Mouse (Mus musculus) intestine, postnatal 0 days (tissue): ENCODE results near the gene Zzef1. TPM values are rescaled to one million over a fixed set of nuclear protein-coding genes. Genes with fewer than 3 reads are reported as not detected.

Experiments
- ATAC-seq: fragments of 200-750 bp; cut with Nextera tagmentation; 2 replicates; pipeline ENCODE4 v1.8.0; 2017; ENCODE audit warnings: mild to moderate bottlenecking, moderate TSS enrichment, moderate library complexity
- H3K27ac ChIP-seq: fragments of 300-500 bp; sonication (generic); 2 replicates; pipeline ENCODE4 v1.5.1; 2014; ENCODE audit warnings: mild to moderate bottlenecking, low read depth, low read length, moderate library complexity
- H3K27me3 ChIP-seq: fragments of 300-500 bp; sonication (generic); replicated peaks from 2 replicates; pipeline ENCODE4 v1.6.1; 2014; ENCODE audit warnings: low read length, mixed read lengths; ENCODE audit not compliant: control insufficient read depth, insufficient read depth
- H3K36me3 ChIP-seq: fragments of 300-500 bp; sonication (generic); 2 replicates; pipeline ENCODE4 v1.6.1; 2014; ENCODE audit warnings: mild to moderate bottlenecking, moderate library complexity; ENCODE audit not compliant: control insufficient read depth, insufficient read depth
- H3K4me1 ChIP-seq: fragments of 300-500 bp; sonication (generic); replicated peaks from 2 replicates; pipeline ENCODE4 v1.6.1; 2014; ENCODE audit warnings: antibody characterized with exemption, low read length, mixed read lengths; ENCODE audit not compliant: control insufficient read depth, insufficient read depth
- H3K4me2 ChIP-seq: fragments of 300-500 bp; sonication (generic); replicated peaks from 2 replicates; pipeline ENCODE4 v1.6.1; 2014; ENCODE audit warnings: low read depth, mild to moderate bottlenecking, moderate library complexity
- H3K4me3 ChIP-seq: fragments of 300-500 bp; sonication (generic); 2 replicates; pipeline ENCODE4 v1.5.1; 2014; ENCODE audit warnings: low read depth, low read length
- H3K9ac ChIP-seq: fragments of 300-500 bp; sonication (generic); 2 replicates; pipeline ENCODE4 v1.6.1; 2014; ENCODE audit warnings: mild to moderate bottlenecking, low read depth, low read length
- H3K9me3 ChIP-seq: fragments of 300-500 bp; sonication (generic); 2 replicates; pipeline ENCODE4 v1.6.1; 2016; ENCODE audit warnings: mixed run types; ENCODE audit not compliant: control insufficient read depth
- CTCF ChIP-seq: sonication (generic); IDR thresholded peaks from 2 replicates; pipeline ENCODE4 v1.5.1; 2016; ENCODE audit warnings: low read depth, mild to moderate bottlenecking, control low read depth, antibody characterized with exemption, moderate library complexity
- WGBS: fragments of 180-500 bp; shearing (Covaris S2); extraction: QIAGEN DNeasy Blood & Tissue Kit; methylation state at CpG from one replicate; pipeline ENCODE4 v1.1.7; 2014; 5-methylcytosine and 5-hydroxymethylcytosine counted together
- polyA plus RNA-seq: library from polyadenylated mRNA; unstranded; fragments of >200 nt; fragmentation: Nextera tagmentation; extraction: Ambion mirVana; gene quantifications from 2 replicates; pipeline ENCODE4 v1.2.1, GENCODE M21; 2015

The Zzef1 gene
- polyA plus RNA-seq, 1 experiment from 2014 or later: 13.9 TPM

DNA sequence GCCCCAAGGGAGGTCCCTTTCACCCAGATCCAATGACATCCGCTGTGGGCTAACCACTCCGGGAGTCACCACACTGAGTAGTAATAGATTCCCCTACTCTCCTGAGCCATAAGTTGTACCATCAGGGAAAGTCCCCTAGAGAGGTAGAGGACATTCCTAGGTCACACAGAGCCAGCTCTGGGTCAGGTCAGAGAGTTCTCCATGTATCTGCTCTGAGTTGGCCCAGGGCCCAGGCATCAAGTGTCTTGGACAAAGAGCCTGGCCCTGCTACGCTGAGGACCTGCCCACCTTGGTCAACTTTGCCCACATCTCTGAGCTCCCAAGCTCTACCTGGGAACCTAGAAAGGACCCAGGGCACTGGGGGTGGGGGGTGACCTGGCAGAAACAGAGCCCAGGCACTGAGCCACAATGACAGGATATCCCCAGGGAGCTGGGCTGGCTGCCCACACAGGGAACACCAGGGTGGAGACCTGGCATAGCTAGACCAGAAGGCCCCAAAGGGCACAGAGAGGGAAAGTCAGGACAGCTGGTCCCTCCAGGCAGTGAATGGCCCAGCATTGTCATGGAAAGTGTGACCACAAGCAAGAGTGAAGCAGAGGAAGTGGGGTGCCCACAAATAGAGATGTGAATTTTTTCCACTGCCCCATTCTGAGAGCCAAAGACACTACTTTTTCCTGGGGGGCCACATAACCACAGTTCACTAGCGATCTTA is 157.6 kb downstream of the Zzef1 start:
- 0 out of 2 replicates have a peak, but pooled peaks cover 3% of the 10 kb centered on the region for H3K4me1 ChIP-seq
- 90% methylated on average over 4 of the region's 4 CpGs for WGBS
- H3K27ac ChIP-seq: no peak overlapping the region
- H3K9me3 ChIP-seq: no peaks in the 10 kb centered on the region
- H3K4me3 ChIP-seq: no peak overlapping the region
- H3K9ac ChIP-seq: no peak overlapping the region
- no peak for ATAC-seq
- no peaks in the 10 kb centered on the region for H3K36me3 ChIP-seq
- no peak for TF ChIP-seq CTCF
- H3K4me2 ChIP-seq: no peak overlapping the region
- no peaks in the 10 kb centered on the region for H3K27me3 ChIP-seq

DNA sequence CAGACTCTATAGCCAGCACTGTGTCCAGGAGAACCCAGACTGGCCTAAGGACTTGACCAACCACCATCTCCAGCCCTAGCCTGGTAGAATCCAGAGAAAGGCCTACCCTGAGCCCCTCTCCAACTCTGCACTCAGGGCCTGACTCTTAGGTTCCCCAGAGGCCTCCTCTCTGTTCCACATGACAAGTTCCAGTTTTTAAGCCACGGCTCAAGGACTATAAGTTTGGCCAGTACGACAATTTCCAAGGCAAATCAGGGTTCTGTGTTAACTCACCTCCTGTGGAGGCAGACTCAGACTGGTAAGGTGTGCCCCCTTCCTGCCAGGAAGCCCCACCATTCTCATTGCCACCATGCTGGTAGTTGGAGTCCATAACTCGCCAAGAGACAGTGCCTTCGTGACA is 158.2 kb downstream of the Zzef1 start:
- TF ChIP-seq CTCF: no peak
- Histone ChIP-seq H3K9ac (no peak overlapping the region), H3K4me3 (no peak overlapping the region), H3K4me2 (no peak overlapping the region), H3K4me1 (0 out of 2 replicates have a peak, but pooled peaks cover 3% of the 10 kb centered on the region), H3K36me3 (no peaks in the 10 kb centered on the region), H3K9me3 (no peaks in the 10 kb centered on the region), H3K27ac (no peak overlapping the region), H3K27me3 (no peaks in the 10 kb centered on the region)
- ATAC-seq: no peak
- 89% methylated on average over 4 of the region's 4 CpGs for WGBS

DNA sequence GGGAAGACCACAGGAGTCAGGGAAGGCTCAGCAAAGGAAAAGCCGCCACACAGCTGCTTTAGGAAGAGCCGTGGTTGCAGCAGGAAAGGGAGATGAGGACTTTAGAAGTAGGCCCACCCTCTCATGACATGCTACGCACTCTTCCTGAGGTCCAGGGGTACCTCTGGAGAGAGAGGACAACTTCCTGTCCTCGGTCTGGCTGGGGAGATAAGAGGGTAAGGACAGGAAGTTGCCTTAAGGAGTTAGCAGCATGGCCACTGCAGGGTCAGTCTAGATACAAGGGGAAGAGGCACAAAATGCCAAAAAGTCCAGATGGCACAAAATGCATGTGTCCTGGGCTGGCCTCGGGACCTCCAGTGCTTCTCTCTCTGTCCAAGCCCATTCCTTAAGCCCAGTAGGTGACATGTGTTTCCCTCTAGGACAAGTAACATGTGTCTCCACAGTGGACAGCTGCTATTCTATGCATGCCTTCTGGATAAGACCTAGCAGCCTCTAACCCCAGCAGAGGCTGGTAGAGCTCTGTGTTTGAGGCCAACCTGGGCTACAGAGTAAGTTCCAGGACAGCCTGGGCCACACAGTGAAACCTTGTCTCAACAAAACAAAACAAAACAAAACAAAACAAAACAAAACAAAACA is 159.4 kb downstream of the Zzef1 start:
- whole genome bisulfite sequencing: 67% methylated on average over 5 of the region's 5 CpGs
- Histone ChIP-seq H3K27me3 (no peaks in the 10 kb centered on the region), H3K4me1 (0 out of 2 replicates have a peak, but pooled peaks cover 3% of the 10 kb centered on the region), H3K9me3 (no peaks in the 10 kb centered on the region), H3K9ac (no peak overlapping the region), H3K27ac (no peak overlapping the region; the same call in 1 of the 2 replicates), H3K4me3 (no peak overlapping the region), H3K36me3 (no peaks in the 10 kb centered on the region), H3K4me2 (no peak overlapping the region)
- TF ChIP-seq CTCF: no peak
- ATAC-seq: no peak

DNA sequence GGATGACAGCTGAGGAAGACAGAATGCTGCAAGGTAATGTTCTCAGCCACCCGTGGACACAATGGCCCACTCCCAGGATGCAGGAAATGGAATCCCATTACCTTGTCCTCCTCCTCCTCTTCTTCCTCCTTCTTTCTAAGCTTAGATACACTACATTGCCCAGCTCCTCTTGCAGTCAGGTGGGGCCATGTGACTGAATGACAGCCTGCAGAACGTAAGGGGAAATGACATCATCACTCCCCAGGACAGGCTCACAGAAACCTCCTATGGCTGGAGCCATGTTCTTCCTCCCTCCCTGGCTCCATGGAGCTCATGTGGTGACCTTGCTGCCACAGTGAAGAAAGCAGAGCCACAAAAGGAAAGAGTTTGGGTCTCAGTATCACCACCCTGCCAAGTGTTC is 161.3 kb downstream of the Zzef1 start:
- H3K4me2 ChIP-seq: no peak overlapping the region
- peaks cover 11% of the 10 kb centered on the region for H3K4me1 ChIP-seq
- no peak for ATAC-seq
- H3K4me3 ChIP-seq: no peak overlapping the region
- H3K27ac ChIP-seq: no peak overlapping the region
- no peaks in the 10 kb centered on the region for H3K9me3 ChIP-seq
- WGBS: 50% methylated on average over 2 of the region's 2 CpGs
- no peak overlapping the region for H3K9ac ChIP-seq
- no peaks in the 10 kb centered on the region for H3K36me3 ChIP-seq
- H3K27me3 ChIP-seq: 0 out of 2 replicates have a peak, but pooled peaks cover 4% of the 10 kb centered on the region
- TF ChIP-seq CTCF: no peak

DNA sequence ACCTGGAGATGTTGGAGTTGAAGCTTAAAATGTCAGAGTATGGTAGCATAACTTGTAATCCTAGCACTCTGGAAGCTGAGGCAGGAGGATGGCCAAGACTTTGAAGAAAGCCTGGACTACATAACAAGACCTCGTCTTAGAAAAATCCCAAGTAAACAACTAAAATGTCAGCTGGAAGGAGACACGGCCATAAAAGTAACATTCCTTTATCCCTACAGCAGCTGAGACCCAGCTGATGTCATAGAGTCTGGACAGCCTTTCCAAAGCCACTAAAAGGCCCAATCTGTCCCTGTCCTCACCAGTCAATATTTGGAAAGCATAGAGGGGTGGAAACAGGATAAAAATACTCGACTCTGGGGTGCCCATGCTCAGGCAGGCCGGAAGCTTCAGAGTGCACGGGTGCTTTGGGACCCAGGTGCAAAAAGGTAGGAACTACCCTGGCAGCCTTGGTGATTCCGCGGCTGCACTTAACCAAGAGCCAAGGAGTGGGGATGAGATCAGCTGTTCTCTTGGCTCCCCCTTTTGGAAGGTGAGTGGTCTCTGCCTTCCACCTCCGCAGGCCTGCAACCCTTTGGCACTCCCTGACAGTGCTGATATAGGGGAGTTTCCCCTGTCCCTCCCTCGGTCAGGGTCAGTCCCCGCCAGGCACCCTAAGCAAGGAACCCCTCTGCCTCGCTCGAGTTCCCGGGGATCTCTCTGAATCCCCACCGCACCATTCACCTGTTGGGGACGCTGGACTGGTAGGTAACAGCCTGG is 164.1 kb downstream of the Zzef1 start:
- Histone ChIP-seq H3K27ac (no peak overlapping the region), H3K4me2 (peak overlapping the region; percentile 66)
- no peak for ATAC-seq

DNA sequence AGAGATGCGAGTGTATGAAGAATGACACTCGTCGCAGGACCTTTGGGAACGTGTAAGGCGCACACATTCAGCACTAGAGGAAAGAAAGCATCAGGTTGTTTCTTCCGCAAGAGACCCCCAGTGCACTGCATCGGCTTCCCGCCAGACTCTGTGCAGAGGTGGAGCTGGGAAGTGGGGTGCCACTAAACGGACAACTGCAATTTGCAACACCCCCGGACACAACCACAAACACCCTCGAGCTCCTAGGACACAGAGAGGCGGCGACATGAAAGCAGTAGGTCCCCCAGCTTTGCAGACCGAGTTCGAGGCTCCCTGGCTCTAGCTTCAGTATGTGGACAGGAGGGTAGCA is 164.7 kb downstream of the Zzef1 start:
- TF ChIP-seq CTCF: no peak
- 16% methylated on average over 15 of the region's 15 CpGs for WGBS
- H3K9ac ChIP-seq: no peak overlapping the region
- no peaks in the 10 kb centered on the region for H3K36me3 ChIP-seq
- H3K27ac ChIP-seq: no peak overlapping the region
- H3K9me3 ChIP-seq: no peaks in the 10 kb centered on the region
- H3K4me3 ChIP-seq: peak overlapping the region; percentile 40
- H3K4me1 ChIP-seq: peaks cover 8% of the 10 kb centered on the region
- H3K27me3 ChIP-seq: 0 out of 2 replicates have a peak, but pooled peaks cover 4% of the 10 kb centered on the region
- no peak for ATAC-seq
- peak overlapping the region; percentile 66 for H3K4me2 ChIP-seq

More for the DNA sequence above, 164.1 kb downstream of the Zzef1 start:
- peak; percentile 43 for TF ChIP-seq CTCF
- Histone ChIP-seq H3K9me3 (no peaks in the 10 kb centered on the region), H3K9ac (no peak overlapping the region), H3K36me3 (no peaks in the 10 kb centered on the region), H3K27me3 (0 out of 2 replicates have a peak, but pooled peaks cover 4% of the 10 kb centered on the region), H3K4me1 (peaks cover 8% of the 10 kb centered on the region), H3K4me3 (peak overlapping the region; percentile 40; the same call in 1 of the 2 replicates)
- 36% methylated on average over 15 of the region's 15 CpGs for WGBS
